Mouse (Mus musculus) forebrain, embryonic 10.5 days (tissue): ENCODE results near the gene Mob1a. TPM values are rescaled to one million over a fixed set of nuclear protein-coding genes. Genes with fewer than 3 reads are reported as not detected.

Source experiments
- DNase-seq: peaks from one replicate; pipeline ENCODE4 v3.0.0-alpha.2; 2017; ENCODE audit warnings: low spot score; ENCODE audit errors: extremely low spot score
- H3K27ac ChIP-seq: fragments of 300-500 bp; sonication (generic); 2 replicates; pipeline ENCODE4 v1.5.1; 2016; ENCODE audit warnings: mild to moderate bottlenecking
- H3K27me3 ChIP-seq: fragments of 300-500 bp; sonication (generic); 2 replicates; pipeline ENCODE4 v1.6.1; 2016; ENCODE audit warnings: mild to moderate bottlenecking; ENCODE audit not compliant: poor library complexity, severe bottlenecking
- H3K36me3 ChIP-seq: fragments of 300-500 bp; sonication (generic); replicated peaks from 2 replicates; pipeline ENCODE4 v1.6.1; 2016; ENCODE audit warnings: mild to moderate bottlenecking, moderate library complexity
- H3K4me1 ChIP-seq: fragments of 300-500 bp; sonication (generic); 2 replicates; pipeline ENCODE4 v1.6.1; 2016
- H3K4me3 ChIP-seq: fragments of 300-500 bp; sonication (generic); 2 replicates; pipeline ENCODE4 v1.5.1; 2016; ENCODE audit warnings: mild to moderate bottlenecking, moderate library complexity
- H3K9me3 ChIP-seq: fragments of 300-500 bp; sonication (generic); 2 replicates; pipeline ENCODE4 v1.6.1; 2016; ENCODE audit warnings: mild to moderate bottlenecking, moderate library complexity
- WGBS: fragments of 180-500 bp; shearing (Covaris S2); methylation state at CpG from one replicate; pipeline ENCODE4 v1.1.7; 2016; 5-methylcytosine and 5-hydroxymethylcytosine counted together
- polyA plus RNA-seq: library from polyadenylated mRNA; unstranded; fragments of >200 nt; fragmentation: Nextera tagmentation; extraction: Ambion mirVana; gene quantifications from 2 replicates; pipeline ENCODE4 v1.2.1, GENCODE M21; 2016

Mob1a gene
- 55.2 and 59.3 TPM in 2 replicates for polyA plus RNA-seq

DNA sequence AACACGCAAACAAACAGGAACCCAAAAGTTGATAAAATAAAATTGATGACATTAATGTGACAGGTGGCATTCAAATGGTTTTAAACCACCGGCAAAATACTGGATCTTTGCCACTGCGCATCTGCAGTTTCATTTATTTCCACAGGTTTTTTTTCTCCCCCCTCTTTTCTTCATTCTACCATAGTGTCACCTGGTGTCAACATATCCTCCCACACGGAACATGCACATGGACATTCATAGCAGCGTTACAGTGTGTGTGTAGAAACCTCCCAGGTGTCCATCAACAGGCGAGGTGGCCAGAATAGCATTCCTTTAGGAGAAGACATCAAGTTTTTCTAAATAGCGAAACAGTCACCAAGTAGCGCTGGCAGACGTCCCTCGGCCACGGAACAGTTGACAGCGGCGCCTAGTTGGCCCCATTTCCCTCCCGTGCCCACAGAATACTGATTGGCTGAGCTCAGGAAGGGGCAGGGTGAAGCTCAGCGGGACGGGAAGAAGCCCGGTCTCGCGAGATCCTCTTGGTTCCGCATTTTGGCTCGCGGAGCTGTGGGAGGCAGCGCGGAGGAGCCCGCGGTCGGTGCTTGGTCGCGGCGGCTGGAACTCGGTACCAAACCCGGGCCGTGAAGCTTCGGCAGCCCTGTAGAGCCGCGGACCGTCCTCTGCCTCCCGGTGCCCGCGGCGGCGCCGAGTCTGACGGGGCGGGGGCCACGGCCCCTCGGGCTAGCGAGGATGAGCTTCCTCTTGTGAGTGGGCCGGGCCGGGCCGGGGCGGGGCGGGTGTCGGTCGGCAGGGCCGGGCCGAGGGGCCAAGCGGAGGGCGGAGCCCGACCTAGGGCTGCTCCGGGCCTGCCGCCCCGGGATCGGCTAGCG is at the start of gene Mob1a, which contains the start of gene Mthfd2:
TSS of gene Mob1a (plus strand) at position 492 of the 869 bp plus-strand sequence.
TSS of gene Mthfd2 (minus strand) at position 384 of the 869 bp plus-strand sequence.
- Histone ChIP-seq H3K9me3 (no peaks in the 10 kb centered on the region), H3K27me3 (no peaks in the 10 kb centered on the region), H3K4me1 (peaks cover 19% of the 10 kb centered on the region), H3K27ac (peak within 1 kb of the TSS; percentile 97), H3K36me3 (peaks cover 21% of the 10 kb centered on the region), H3K4me3 (peak within 1 kb of the TSS; percentile 95)
- 2% methylated on average over 65 of the region's 65 CpGs for WGBS
- DNase-seq = peak; percentile 94

DNA sequence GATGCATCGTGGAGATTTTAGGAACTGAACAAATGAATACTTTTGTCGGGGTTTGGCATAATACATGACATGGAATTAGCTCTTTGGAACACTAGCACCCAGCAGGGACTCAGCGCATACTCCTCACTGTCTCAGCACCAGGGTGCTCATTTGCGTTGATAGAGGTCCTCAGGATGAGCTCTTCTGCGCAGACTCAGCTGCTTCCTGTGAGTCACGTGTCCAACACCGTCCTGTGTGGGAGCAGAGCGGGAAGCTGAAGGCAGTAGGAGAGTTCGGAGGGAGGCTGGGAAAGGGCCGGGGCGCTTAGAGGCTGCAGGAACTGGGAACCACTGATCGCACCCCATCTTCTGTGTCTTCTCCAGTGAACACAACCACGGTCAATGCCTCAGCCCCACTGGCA is 48.7 kb upstream of the Mob1a start:
- Histone ChIP-seq H3K4me3 (no peak overlapping the region), H3K9me3 (no peaks in the 10 kb centered on the region), H3K27ac (no peak overlapping the region), H3K4me1 (no peaks in the 10 kb centered on the region), H3K27me3 (0 out of 2 replicates have a peak, but pooled peaks cover 4% of the 10 kb centered on the region), H3K36me3 (no peaks in the 10 kb centered on the region)
- 72% methylated on average over 13 of the region's 13 CpGs for WGBS
- no peak for DNase-seq

DNA sequence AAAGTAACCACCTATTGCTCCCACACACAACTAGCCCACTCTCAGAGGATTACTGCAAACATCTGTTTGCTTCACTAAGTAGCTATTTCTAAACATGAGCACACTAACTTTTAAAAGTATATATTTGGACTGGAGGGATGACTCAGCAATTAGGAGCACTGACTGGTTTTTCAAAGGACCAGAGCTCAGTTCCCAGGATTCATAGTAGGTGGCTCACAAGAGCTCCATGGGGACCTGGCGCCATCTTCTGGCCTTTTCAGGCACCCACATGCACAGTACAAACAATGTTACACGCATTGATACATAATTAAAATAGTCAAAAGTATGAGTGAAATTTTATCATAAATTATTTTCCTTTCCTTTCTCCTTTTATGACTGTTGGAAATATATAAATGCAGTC is 46.9 kb upstream of the Mob1a start:
- WGBS = 30% methylated on average over 2 of the region's 2 CpGs
- Histone ChIP-seq H3K36me3 (no peaks in the 10 kb centered on the region), H3K27ac (no peak overlapping the region), H3K9me3 (no peaks in the 10 kb centered on the region), H3K4me3 (no peak overlapping the region), H3K4me1 (no peaks in the 10 kb centered on the region), H3K27me3 (0 out of 2 replicates have a peak, but pooled peaks cover 4% of the 10 kb centered on the region)
- DNase-seq = no peak

DNA sequence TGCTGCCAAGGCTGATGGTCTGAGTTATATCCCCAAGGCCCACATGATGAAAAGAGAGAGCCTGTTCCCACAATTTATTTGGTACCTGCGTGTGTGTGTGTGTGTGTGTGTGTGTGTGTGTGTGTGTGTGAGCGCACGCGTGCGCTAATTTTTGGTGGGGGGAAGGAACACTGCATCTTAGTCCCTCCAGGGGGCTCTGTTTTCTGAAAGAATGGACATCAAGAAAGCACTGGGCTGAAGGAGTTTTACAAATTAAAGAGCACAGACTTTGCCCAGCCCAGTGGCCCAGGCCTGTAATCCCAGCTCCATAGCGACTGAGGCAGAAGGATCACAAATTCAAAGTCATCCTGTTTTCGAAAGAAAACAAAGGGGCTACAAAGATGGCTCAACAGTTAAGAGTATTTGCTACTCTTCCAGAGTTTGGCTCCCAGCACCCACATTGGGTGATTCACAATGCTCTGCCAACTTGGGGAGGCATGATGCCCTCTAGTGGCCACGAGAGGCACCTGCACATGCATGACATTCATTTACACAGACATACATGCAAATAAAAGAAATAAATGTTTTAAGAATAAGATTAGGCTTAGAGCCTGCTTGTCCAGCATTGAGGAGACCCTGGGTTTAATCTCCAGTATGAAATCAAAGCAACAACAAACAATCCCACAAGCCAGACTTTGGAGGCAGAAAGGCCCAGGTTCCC is 45.4 kb upstream of the Mob1a start:
- Histone ChIP-seq H3K4me3 (no peak overlapping the region), H3K27me3 (peaks cover 10% of the 10 kb centered on the region; the same call in 1 of the 2 replicates), H3K27ac (no peak overlapping the region), H3K36me3 (no peaks in the 10 kb centered on the region), H3K4me1 (peaks cover 6% of the 10 kb centered on the region), H3K9me3 (no peaks in the 10 kb centered on the region)
- DNase-seq = no peak
- 79% methylated on average over 8 of the region's 8 CpGs for WGBS

DNA sequence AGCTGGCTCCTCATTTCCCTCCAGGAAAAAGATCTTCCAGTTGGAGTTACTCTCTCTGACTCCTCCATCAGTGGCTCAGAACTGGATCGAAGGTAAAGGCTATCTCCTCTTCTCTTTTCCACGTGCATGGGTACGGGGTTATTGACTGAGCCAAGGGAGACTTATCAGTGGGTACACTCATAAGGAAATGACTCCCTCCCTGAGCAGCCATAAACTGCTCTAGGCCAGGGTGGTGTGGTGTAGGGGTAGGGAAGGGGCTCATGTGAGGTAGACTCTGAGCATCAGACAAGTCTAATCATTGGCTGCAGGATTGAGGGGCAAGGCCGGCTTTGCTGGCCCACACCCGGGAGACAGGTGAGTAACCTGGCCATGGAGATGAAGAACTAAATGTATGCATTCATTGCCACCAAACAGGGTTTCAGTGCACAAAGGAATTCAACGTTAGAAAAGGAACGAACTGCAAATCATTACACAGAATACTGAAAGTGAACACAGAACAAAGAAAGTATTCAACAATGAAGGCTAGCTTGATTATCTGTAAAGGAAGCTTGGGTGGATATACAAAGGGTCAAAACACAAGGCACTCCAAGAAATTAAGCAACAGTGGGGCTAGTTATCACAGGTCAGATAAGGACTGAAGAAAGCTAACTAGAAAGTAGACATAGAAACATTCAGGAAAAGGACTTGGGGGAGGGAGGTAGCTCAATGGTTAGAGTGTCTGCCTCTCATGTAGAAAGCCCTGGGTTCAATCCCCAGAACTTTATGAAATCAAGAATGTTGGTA is 25.2 kb upstream of the Mob1a start:
- no peak overlapping the region for H3K4me3 ChIP-seq
- no peaks in the 10 kb centered on the region for H3K4me1 ChIP-seq
- H3K9me3 ChIP-seq = no peaks in the 10 kb centered on the region
- H3K36me3 ChIP-seq = peaks cover 22% of the 10 kb centered on the region
- DNase-seq = no peak
- H3K27ac ChIP-seq = no peak overlapping the region
- H3K27me3 ChIP-seq = no peaks in the 10 kb centered on the region
- 88% methylated on average over 7 of the region's 7 CpGs for WGBS

DNA sequence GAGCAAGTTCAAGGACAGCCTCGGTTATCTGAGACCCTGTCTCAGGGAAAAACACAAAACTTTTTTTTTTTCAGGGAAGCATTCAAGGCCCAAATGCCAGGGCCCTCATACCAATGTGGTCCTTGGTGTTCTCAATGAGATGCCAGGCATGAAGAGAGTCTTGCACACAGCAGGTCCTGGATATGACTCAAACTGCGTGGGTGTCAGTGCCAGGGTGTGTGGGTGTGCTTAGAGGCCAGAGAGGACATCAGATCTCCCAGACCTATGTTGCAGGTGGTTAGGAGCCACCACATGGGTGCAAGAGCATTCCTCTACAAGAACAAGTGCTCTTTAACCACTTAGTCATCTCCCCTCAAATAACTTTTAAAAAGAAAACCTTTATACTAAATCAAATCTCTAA is 24.5 kb upstream of the Mob1a start:
- H3K4me1 ChIP-seq = no peaks in the 10 kb centered on the region
- H3K36me3 ChIP-seq = peaks cover 29% of the 10 kb centered on the region
- H3K27me3 ChIP-seq = no peaks in the 10 kb centered on the region
- H3K9me3 ChIP-seq = no peaks in the 10 kb centered on the region
- 85% methylated on average over 2 of the region's 2 CpGs for WGBS
- no peak overlapping the region for H3K27ac ChIP-seq
- no peak overlapping the region for H3K4me3 ChIP-seq
- DNase-seq = no peak

DNA sequence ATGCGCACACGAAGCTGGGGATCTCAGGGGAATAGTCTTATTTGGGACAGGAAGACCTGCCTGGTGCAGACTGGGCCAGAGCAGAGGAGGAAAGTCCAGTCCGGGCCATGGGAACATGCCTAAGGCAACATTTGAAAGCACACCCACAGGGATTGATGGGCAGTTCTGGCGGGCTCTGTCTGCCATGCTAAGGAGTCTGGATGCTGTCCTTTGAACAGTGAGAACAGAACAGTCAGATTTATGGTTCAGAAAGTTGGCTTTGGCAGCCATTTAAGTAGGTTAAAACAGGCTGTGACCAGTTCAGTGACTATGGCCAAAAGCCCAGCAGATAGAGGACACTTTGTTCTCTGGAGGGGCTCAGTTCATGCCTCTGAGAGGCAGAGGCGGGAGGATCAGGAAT is 23.6 kb upstream of the Mob1a start:
- H3K27ac ChIP-seq = no peak overlapping the region
- no peak for DNase-seq
- H3K4me3 ChIP-seq = no peak overlapping the region
- peaks cover 39% of the 10 kb centered on the region for H3K36me3 ChIP-seq
- WGBS = 79% methylated on average over 5 of the region's 5 CpGs
- no peaks in the 10 kb centered on the region for H3K4me1 ChIP-seq
- H3K9me3 ChIP-seq = no peaks in the 10 kb centered on the region
- H3K27me3 ChIP-seq = no peaks in the 10 kb centered on the region

DNA sequence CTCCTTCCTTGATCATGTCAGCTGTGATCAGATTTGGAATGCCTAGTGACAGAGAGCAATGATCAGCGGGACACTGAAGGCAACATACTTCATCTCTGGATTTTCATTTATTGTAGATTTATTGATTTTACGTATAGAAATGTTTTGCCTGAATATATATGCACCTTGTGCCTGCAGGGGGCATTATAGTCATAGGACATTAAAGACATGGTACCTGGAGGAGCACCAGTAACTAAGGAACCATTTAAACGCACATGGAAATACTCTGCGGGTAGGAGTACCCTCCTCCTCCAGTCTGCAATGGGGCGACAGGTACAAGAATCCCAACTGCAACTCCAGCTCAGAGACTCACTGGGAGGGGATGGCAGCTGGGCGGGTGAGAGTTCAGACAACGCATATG is 16.8 kb upstream of the Mob1a start:
- Histone ChIP-seq H3K36me3 (peaks cover 98% of the 10 kb centered on the region), H3K4me3 (no peak overlapping the region), H3K27ac (no peak overlapping the region), H3K9me3 (no peaks in the 10 kb centered on the region), H3K4me1 (no peaks in the 10 kb centered on the region), H3K27me3 (no peaks in the 10 kb centered on the region)
- 94% methylated on average over 7 of the region's 7 CpGs for WGBS
- no peak for DNase-seq

DNA sequence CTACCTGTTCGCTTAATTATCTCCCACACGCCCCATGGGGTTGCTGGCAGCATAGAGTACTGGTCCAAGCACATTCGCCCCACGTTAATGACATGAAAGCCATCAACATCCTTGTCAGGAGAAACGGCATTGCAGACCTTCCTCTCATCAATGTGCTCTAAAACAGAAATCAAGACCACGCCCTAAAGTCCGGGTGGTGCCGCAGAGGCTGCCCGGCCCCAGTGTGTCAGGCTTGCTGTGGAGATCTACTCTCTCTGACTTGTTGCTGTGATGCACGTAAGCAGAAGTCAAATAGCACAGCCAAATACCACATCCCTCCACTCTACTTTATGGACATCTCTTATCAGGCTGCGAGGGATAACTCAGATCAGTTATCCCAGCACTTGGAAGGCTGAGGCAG is 14.6 kb upstream of the Mob1a start:
- no peak for DNase-seq
- Histone ChIP-seq H3K4me1 (peaks cover 9% of the 10 kb centered on the region), H3K27ac (no peak overlapping the region), H3K36me3 (peaks cover 79% of the 10 kb centered on the region), H3K4me3 (no peak overlapping the region), H3K27me3 (no peaks in the 10 kb centered on the region), H3K9me3 (no peaks in the 10 kb centered on the region)
- WGBS = 96% methylated on average over 11 of the region's 11 CpGs

DNA sequence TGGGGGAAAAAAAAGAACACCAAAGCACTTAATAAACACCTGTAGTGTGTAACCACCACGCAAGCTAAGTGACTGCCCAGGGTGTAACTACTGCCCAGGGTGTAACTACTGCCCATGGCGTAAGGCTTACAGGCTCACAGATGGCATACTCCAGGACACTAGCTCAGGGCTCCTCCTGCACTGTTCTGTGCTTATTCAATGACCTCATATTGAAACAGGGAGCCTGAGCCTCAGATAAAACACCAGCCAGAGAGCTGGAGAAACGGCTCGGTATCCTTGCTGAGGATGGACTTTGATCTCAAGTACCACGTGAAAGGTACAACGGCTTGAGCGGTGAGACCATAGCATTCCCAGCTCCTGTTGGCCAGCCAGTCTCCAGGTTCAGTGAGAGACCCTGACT is 13.8 kb upstream of the Mob1a start:
- Histone ChIP-seq H3K36me3 (peaks cover 70% of the 10 kb centered on the region), H3K4me3 (no peak overlapping the region), H3K4me1 (peaks cover 18% of the 10 kb centered on the region), H3K9me3 (no peaks in the 10 kb centered on the region), H3K27me3 (no peaks in the 10 kb centered on the region), H3K27ac (no peak overlapping the region)
- DNase-seq = no peak
- WGBS = 92% methylated on average over 7 of the region's 7 CpGs

DNA sequence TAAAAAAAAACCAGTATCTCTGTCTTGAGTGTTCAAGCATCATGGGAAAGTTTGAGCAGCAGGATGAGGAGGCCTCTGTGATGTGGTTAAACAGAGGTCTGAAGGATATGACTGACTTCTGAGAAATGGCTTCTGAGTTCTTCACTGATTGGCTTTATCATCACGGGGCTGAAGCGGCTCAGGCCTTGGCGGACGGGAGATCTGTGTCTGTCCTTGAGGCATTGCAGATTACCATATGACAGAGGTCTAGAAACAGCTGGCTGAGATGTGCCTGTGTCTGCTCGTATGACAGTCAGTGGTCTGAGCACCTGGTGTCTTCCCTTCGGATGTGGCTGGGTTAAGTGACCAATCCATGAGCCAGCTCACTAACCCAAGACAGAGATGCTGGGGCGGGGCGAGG is 13.3 kb upstream of the Mob1a start:
- Histone ChIP-seq H3K27ac (no peak overlapping the region), H3K27me3 (no peaks in the 10 kb centered on the region), H3K4me3 (no peak overlapping the region), H3K9me3 (no peaks in the 10 kb centered on the region), H3K4me1 (peaks cover 20% of the 10 kb centered on the region), H3K36me3 (peaks cover 66% of the 10 kb centered on the region)
- 92% methylated on average over 8 of the region's 8 CpGs for WGBS
- no peak for DNase-seq

DNA sequence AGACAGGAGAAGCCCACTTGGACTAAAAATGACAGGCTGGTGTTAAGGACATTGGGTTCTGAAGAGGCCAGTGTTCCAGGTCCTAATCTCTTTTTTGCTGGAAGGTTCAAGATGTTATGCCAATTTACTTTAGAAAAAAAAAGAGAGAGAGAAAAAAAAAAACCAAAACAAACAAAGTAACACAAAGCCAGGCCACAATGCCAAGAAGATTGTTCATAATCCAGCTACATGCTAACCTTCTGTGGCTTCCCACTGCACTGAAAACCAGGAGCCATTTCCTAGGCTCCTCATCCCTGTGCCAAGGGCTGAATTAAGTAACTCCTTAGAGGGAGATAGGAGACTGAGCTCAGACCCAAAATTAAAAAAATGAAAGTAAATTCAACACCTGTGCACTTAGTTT is 10.5 kb upstream of the Mob1a start:
- Histone ChIP-seq H3K4me1 (peaks cover 20% of the 10 kb centered on the region), H3K9me3 (no peaks in the 10 kb centered on the region), H3K36me3 (peaks cover 38% of the 10 kb centered on the region), H3K4me3 (no peak overlapping the region), H3K27me3 (no peaks in the 10 kb centered on the region), H3K27ac (no peak overlapping the region)
- no peak for DNase-seq
